Mouse (Mus musculus): ENCODE measurements around the gene Bag1. TPM values are rescaled to one million over a fixed set of nuclear protein-coding genes. Genes with fewer than 3 reads are reported as not detected.
A peak's percentile ranks its signal among the peaks of the same experiment; 100 is the strongest.

Bag1 gene
- total and polyA plus RNA-seq, 3 experiments, result 194 to 235 TPM; not detected in 1

GRCm38 (mm10) chr4:40914287-40914867 lies 33.7 kb downstream of the Bag1 start:
- H3K9me3 ChIP-seq (replicated peaks; ENCODE audit: insufficient read depth, low read length), result no peaks in the 10 kb centered on the region
- H3K27ac ChIP-seq (ENCODE audit: control insufficient read depth, low read depth, low read length), result no peak overlapping the region
- peak; percentile 82 for DNase-seq (ENCODE audit: low read depth, low spot score)
- peak; percentile 59; the same call in 1 of the 2 replicates for TF ChIP-seq USF1 (IDR thresholded peaks at IDR 0.05; ENCODE audit: low read depth, low read length)
- no peak for TF ChIP-seq ZC3H11A (IDR thresholded peaks at IDR 0.05; ENCODE audit: low read depth, low read length)
- TF ChIP-seq CTCF (IDR thresholded peaks at IDR 0.05 in 2 of 3, conservative IDR thresholded peaks at IDR 0.05 in 1 of 3; ENCODE audit: control insufficient read depth in 1 of 3, insufficient read depth in 1 of 3, low read depth in 2 of 3, low read length in 3 of 3, poor library complexity in 1 of 3, severe bottlenecking in 1 of 3), result no peak
- no peak for TF ChIP-seq POLR2A (IDR thresholded peaks at IDR 0.05; ENCODE audit: control insufficient read depth in 1 of 2, insufficient read depth in 1 of 2, low read depth in 1 of 2, low read length in 2 of 2, poor library complexity in 1 of 2)
- no peak for TF ChIP-seq UBTF (IDR thresholded peaks at IDR 0.05; ENCODE audit: borderline replicate concordance, insufficient read depth, low read depth, low read length)
- TF ChIP-seq RCOR1 (IDR thresholded peaks at IDR 0.05; ENCODE audit: low read depth, low read length), result peak; percentile 96
- no peak for TF ChIP-seq GABPA (IDR thresholded peaks at IDR 0.05; ENCODE audit: low read depth, low read length)
- no peak for TF ChIP-seq NRF1 (IDR thresholded peaks at IDR 0.05; ENCODE audit: insufficient read depth, low read depth, low read length, poor library complexity, severe bottlenecking)
- TF ChIP-seq TAL1 (IDR thresholded peaks at IDR 0.05; ENCODE audit: low read length), result no peak
- no peak for TF ChIP-seq ZKSCAN1 (IDR thresholded peaks at IDR 0.05; ENCODE audit: low read depth, low read length)
- TF ChIP-seq MAFK (IDR thresholded peaks at IDR 0.05; ENCODE audit: borderline replicate concordance, low read depth, low read length), result peak; percentile 30; the same call in 1 of the 2 replicates
- no peak for TF ChIP-seq MYB (IDR thresholded peaks at IDR 0.05; ENCODE audit: low read depth, low read length)
- no peak for TF ChIP-seq POLR2AphosphoS5 (IDR thresholded peaks at IDR 0.05; ENCODE audit: borderline replicate concordance, low read depth, low read length)
- no peak for TF ChIP-seq CHD2 (IDR thresholded peaks at IDR 0.05; ENCODE audit: low read length)
- no peak for TF ChIP-seq USF2 (IDR thresholded peaks at IDR 0.05; ENCODE audit: borderline replicate concordance in 1 of 2, insufficient read depth in 1 of 2, low read depth in 1 of 2, low read length in 2 of 2)
- TF ChIP-seq MEF2A (IDR thresholded peaks at IDR 0.05; ENCODE audit: extremely low read depth, insufficient replicate concordance, low read depth, low read length, poor library complexity, severe bottlenecking), result no peak
- no peak for TF ChIP-seq JUND (IDR thresholded peaks at IDR 0.05; ENCODE audit: low read depth, low read length)
- no peak for TF ChIP-seq TBP (IDR thresholded peaks at IDR 0.05; ENCODE audit: low read depth, low read length)
- peak; percentile 88 for TF ChIP-seq ETS1 (IDR thresholded peaks at IDR 0.05; ENCODE audit: low read depth, low read length)
- TF ChIP-seq RAD21 (IDR thresholded peaks at IDR 0.05; ENCODE audit: low read depth, low read length), result no peak
- TF ChIP-seq CHD1 (IDR thresholded peaks at IDR 0.05; ENCODE audit: low read depth, low read length), result no peak
- TF ChIP-seq HCFC1 (IDR thresholded peaks at IDR 0.05; ENCODE audit: low read depth, low read length), result no peak
- peak; percentile 73 for TF ChIP-seq SIN3A (IDR thresholded peaks at IDR 0.05; ENCODE audit: low read length)
- peak; percentile 53; the same call in 1 of the 2 replicates for TF ChIP-seq TCF12 (IDR thresholded peaks at IDR 0.05; ENCODE audit: low read depth, low read length)
- TF ChIP-seq ZNF384 (IDR thresholded peaks at IDR 0.05; ENCODE audit: low read depth, low read length), result peak; percentile 86
- TF ChIP-seq BHLHE40 (IDR thresholded peaks at IDR 0.05; ENCODE audit: borderline replicate concordance, low read depth, low read length), result no peak
- TF ChIP-seq MAZ (IDR thresholded peaks at IDR 0.05; ENCODE audit: low read depth, low read length), result no peak
- TF ChIP-seq MAX (IDR thresholded peaks at IDR 0.05; ENCODE audit: low read length), result no peak
- no peak for TF ChIP-seq ZMIZ1 (IDR thresholded peaks at IDR 0.05; ENCODE audit: low read depth, low read length)
- no peak for TF ChIP-seq POLR2AphosphoS2 (IDR thresholded peaks at IDR 0.05; ENCODE audit: low read length)
- TF ChIP-seq MYC (IDR thresholded peaks at IDR 0.05; ENCODE audit: low read depth, low read length), result no peak
- no peak for TF ChIP-seq KAT2A (conservative IDR thresholded peaks at IDR 0.05; ENCODE audit: low read depth, low read length)
- no peak for TF ChIP-seq SMC3 (IDR thresholded peaks at IDR 0.05; ENCODE audit: low read depth, low read length)
- peak; percentile 75 for TF ChIP-seq GATA1 (IDR thresholded peaks at IDR 0.05; ENCODE audit: low read depth, low read length)
- TF ChIP-seq NELFE (IDR thresholded peaks at IDR 0.05; ENCODE audit: low read depth, low read length), result no peak
- no peak for TF ChIP-seq E2F4 (IDR thresholded peaks at IDR 0.05; ENCODE audit: borderline replicate concordance, low read depth, low read length)
- no peak for TF ChIP-seq MXI1 (IDR thresholded peaks at IDR 0.05; ENCODE audit: low read depth, low read length)
- TF ChIP-seq ELF1 (IDR thresholded peaks at IDR 0.05; ENCODE audit: low read depth, low read length), result no peak

More at GRCm38 (mm10) chr4:40914287-40914867, 33.7 kb downstream of the Bag1 start:
- Histone ChIP-seq H3K27me3 (ENCODE audit: control insufficient read depth in 1 of 2, insufficient read depth in 2 of 2, low read length in 2 of 2) (no peaks in the 10 kb centered on the region), H3K36me3 (ENCODE audit: control insufficient read depth in 1 of 2, insufficient read depth in 2 of 2, low read length in 2 of 2) (peaks cover 0 to 12% of the 10 kb centered on the region in 2 experiments; a peak in 2 of 4 replicates), H3K4me3 (ENCODE audit: control insufficient read depth in 1 of 2, insufficient read depth in 1 of 2, low read depth in 2 of 2, low read length in 2 of 2) (no peak overlapping the region), H3K4me1 (ENCODE audit: control insufficient read depth in 1 of 2, insufficient read depth in 2 of 2, low read length in 2 of 2) (peaks cover 6 to 14% of the 10 kb centered on the region in 2 experiments), H3K79me2 (ENCODE audit: control insufficient read depth, insufficient read depth, low read length, poor library complexity) (no peaks in the 10 kb centered on the region), H3K9ac (ENCODE audit: control insufficient read depth, low read depth, low read length, poor library complexity, severe bottlenecking) (no peak overlapping the region)

All from MEL (cell line).